ENCODE assay signal across 11 mouse cellular contexts in genomic region chr12:102346507-102346906, GRCm38 (mm10).
DNase-seq lines count a peak whose midpoint lies in the region; ATAC-seq and TF ChIP-seq lines count a peak whose summit lies in the region.
"Had no signal": no experiment of that assay in that cellular context is flagged by ENCODE, and none has a peak within 500 bp of the region (broad histone marks: within the 10 kb centered on the region; RNA-seq: fewer than 3 reads in every experiment).

No protein-coding gene starts in this region.

- H3K4me3 ChIP-seq in MEL (ENCODE audit: control insufficient read depth in 1 of 2, insufficient read depth in 1 of 2, low read depth in 2 of 2, low read length in 2 of 2), result no peak overlapping the region
- no peak overlapping the region for H3K4me3 ChIP-seq in neural tube, embryonic 11.5 days (ENCODE audit: low read depth, low read length)
- H3K4me3 ChIP-seq: embryonic facial prominence, embryonic 12.5 days; limb, embryonic 13.5 days; stomach, embryonic 15.5 days had no signal

- H3K4me2 ChIP-seq in neural tube, embryonic 11.5 days (ENCODE audit: low read depth), result no peak overlapping the region
- H3K4me2 ChIP-seq: embryonic facial prominence, embryonic 12.5 days; limb, embryonic 13.5 days; stomach, embryonic 15.5 days had no signal

- no peak for TF ChIP-seq POLR2A in MEL (IDR thresholded peaks at IDR 0.05; ENCODE audit: control insufficient read depth in 1 of 2, insufficient read depth in 1 of 2, low read depth in 1 of 2, low read length in 2 of 2, poor library complexity in 1 of 2)

- no peak for TF ChIP-seq EP300 in MEL (IDR thresholded peaks at IDR 0.05; ENCODE audit: low read depth in 1 of 2, low read length in 2 of 2)

- no peak overlapping the region for H3K9ac ChIP-seq in MEL (ENCODE audit: control insufficient read depth, low read depth, low read length, poor library complexity, severe bottlenecking)
- H3K9ac ChIP-seq in neural tube, embryonic 11.5 days (ENCODE audit: low read length), result no peak overlapping the region
- H3K9ac ChIP-seq: embryonic facial prominence, embryonic 12.5 days; limb, embryonic 13.5 days; stomach, embryonic 15.5 days had no signal

- H3K4me1 ChIP-seq in MEL (ENCODE audit: control insufficient read depth in 1 of 2, insufficient read depth in 2 of 2, low read length in 2 of 2), result no peaks in the 10 kb centered on the region; a peak in 1 of 4 replicates
- no peaks in the 10 kb centered on the region for H3K4me1 ChIP-seq in neural tube, embryonic 11.5 days (ENCODE audit: control insufficient read depth, insufficient read depth, low read length)

- H3K9me3 ChIP-seq in MEL (replicated peaks; ENCODE audit: insufficient read depth, low read length), result no peaks in the 10 kb centered on the region
- no peaks in the 10 kb centered on the region for H3K9me3 ChIP-seq in neural tube, embryonic 11.5 days (ENCODE audit: control insufficient read depth, low read length)
- H3K9me3 ChIP-seq: embryonic facial prominence, embryonic 12.5 days; limb, embryonic 13.5 days; stomach, embryonic 15.5 days had no signal

- TF ChIP-seq RAD21 in MEL (IDR thresholded peaks at IDR 0.05; ENCODE audit: low read depth, low read length), result peak; percentile 66

- peak; percentile 57 to 78 for DNase-seq in heart, adult 18-20 months
- no peak for DNase-seq in heart, postnatal 25 days (ENCODE audit: low spot score)
- DNase-seq in 3T3-L1 (ENCODE audit: low read depth, low spot score), result peak; percentile 81
- peak; percentile 81 for DNase-seq in MEL (ENCODE audit: low read depth, low spot score)
- DNase-seq in embryo, embryonic 10 days (ENCODE audit: low spot score), result peak; percentile 77
- DNase-seq in left cerebral cortex, adult 18-20 months (ENCODE audit: low spot score in 2 of 2), result peak; percentile 37 to 56
- DNase-seq in neural tube, embryonic 11.5 days (ENCODE audit: low spot score), result peak; percentile 45
- DNase-seq in urinary bladder, postnatal 4 days (ENCODE audit: low spot score in 2 of 2), result no peak

- TF ChIP-seq CTCF in MEL (IDR thresholded peaks at IDR 0.05 in 2 of 3, conservative IDR thresholded peaks at IDR 0.05 in 1 of 3; ENCODE audit: control insufficient read depth in 1 of 3, insufficient read depth in 1 of 3, low read depth in 2 of 3, low read length in 3 of 3, poor library complexity in 1 of 3, severe bottlenecking in 1 of 3), result peak; percentile 17 to 58 (median 49); a peak in 5 of 6 replicates

- H3K79me2 ChIP-seq in MEL (ENCODE audit: control insufficient read depth, insufficient read depth, low read length, poor library complexity), result no peaks in the 10 kb centered on the region

- no peak for ATAC-seq in neural tube, embryonic 11.5 days (ENCODE audit: insufficient read depth, low FRiP score, low TSS enrichment)

- intact Hi-C loops in heart, postnatal 25 days (cut with DNase I), result no loop called here

- no peak overlapping the region for H3K27ac ChIP-seq in MEL (ENCODE audit: control insufficient read depth, low read depth, low read length)
- H3K27ac ChIP-seq in neural tube, embryonic 11.5 days (ENCODE audit: low read depth, low read length), result no peak overlapping the region
- H3K27ac ChIP-seq: embryonic facial prominence, embryonic 12.5 days; limb, embryonic 13.5 days; stomach, embryonic 15.5 days had no signal

- 18% methylated on average over 1 of the region's 1 CpGs for WGBS in neural tube, embryonic 11.5 days

- no peaks in the 10 kb centered on the region for H3K36me3 ChIP-seq in MEL (ENCODE audit: control insufficient read depth in 1 of 2, insufficient read depth in 2 of 2, low read length in 2 of 2)
- no peaks in the 10 kb centered on the region for H3K36me3 ChIP-seq in neural tube, embryonic 11.5 days (ENCODE audit: control insufficient read depth, insufficient read depth, low read length)
- H3K36me3 ChIP-seq: embryonic facial prominence, embryonic 12.5 days; limb, embryonic 13.5 days; stomach, embryonic 15.5 days had no signal

- H3K27me3 ChIP-seq in MEL (ENCODE audit: control insufficient read depth in 1 of 2, insufficient read depth in 2 of 2, low read length in 2 of 2), result no peaks in the 10 kb centered on the region
- no peaks in the 10 kb centered on the region for H3K27me3 ChIP-seq in neural tube, embryonic 11.5 days (ENCODE audit: control insufficient read depth, insufficient read depth, low read length)
- H3K27me3 ChIP-seq: embryonic facial prominence, embryonic 12.5 days; limb, embryonic 13.5 days; stomach, embryonic 15.5 days had no signal

TF ChIP-seq in MEL, 35 proteins besides CTCF, POLR2A, EP300 and RAD21:
- peak; percentile 51; the same call in 1 of the 2 replicates for TF ChIP-seq ZC3H11A (IDR thresholded peaks at IDR 0.05; ENCODE audit: low read depth, low read length)
- TF ChIP-seq SMC3 (IDR thresholded peaks at IDR 0.05; ENCODE audit: low read depth, low read length), result peak; percentile 63
- TF ChIP-seq ETS1 (IDR thresholded peaks at IDR 0.05; ENCODE audit: low read depth, low read length), result no peak

Comparison
In these comparisons a context has a peak if more than half of its experiments do, and no peak if none do; other contexts are left out.
1. DNase-seq: peak in heart, adult 18-20 months (2 of 2), 3T3-L1 (single experiment), MEL (single experiment), embryo, embryonic 10 days (single experiment), left cerebral cortex, adult 18-20 months (2 of 2) and neural tube, embryonic 11.5 days (single experiment); none in heart, postnatal 25 days (single experiment) and urinary bladder, postnatal 4 days (0 of 2).